Mouse (Mus musculus) brain, embryonic 14.5 days (tissue): ENCODE measurements around the gene Srsf6.

Experiments
- CTCF ChIP-seq: fragments of 200-500 bp; IDR thresholded peaks from 2 replicates; pipeline ENCODE4 v1.5.1; 2012; ENCODE audit warnings: inconsistent platforms, mild to moderate bottlenecking, moderate library complexity, borderline replicate concordance; ENCODE audit not compliant: insufficient read depth, insufficient read length; ENCODE audit errors: extremely low read depth
- POLR2A ChIP-seq: fragments of 200-500 bp; IDR thresholded peaks from 2 replicates; pipeline ENCODE4 v1.6.1; 2012; ENCODE audit warnings: mild to moderate bottlenecking, inconsistent platforms, borderline replicate concordance; ENCODE audit not compliant: poor library complexity, insufficient read depth, insufficient read length, severe bottlenecking; ENCODE audit errors: extremely low read depth

DNA sequence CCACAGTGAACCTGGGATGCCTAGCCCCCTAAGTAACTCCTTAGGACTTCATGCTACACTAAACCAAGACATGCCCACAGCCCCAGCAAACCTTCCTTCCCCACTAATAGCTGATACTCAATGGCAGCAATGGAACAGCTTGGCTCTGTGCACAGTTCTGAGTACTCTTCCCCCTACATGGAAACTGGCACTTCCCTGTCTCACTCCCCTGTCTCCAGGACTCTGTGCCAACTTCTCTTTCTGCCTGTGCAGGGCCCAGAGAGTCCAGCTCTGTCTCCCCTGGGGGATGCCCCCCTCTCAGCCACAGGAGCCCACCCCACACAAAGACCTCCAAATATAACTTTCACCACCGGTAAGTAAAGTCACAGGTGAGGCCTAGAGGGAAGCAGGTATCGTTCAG, 35.4 kb downstream of the Srsf6 start:
- TF ChIP-seq POLR2A (no peak), CTCF (no peak)
